Mouse (Mus musculus): ENCODE results near the gene Papss2.

GRCm38 (mm10) chr19:32593870-32594269, 1.7 kb upstream of the Papss2 start:
- no peak for TF ChIP-seq POLR2A (IDR thresholded peaks at IDR 0.05; ENCODE audit: borderline replicate concordance, control insufficient read depth, low read depth, low read length)
- no peak for TF ChIP-seq CTCF (IDR thresholded peaks at IDR 0.05; ENCODE audit: control insufficient read depth, insufficient read depth, low read length)

Data from bone marrow, adult 2 months (tissue).